In the genomic region with DNA sequence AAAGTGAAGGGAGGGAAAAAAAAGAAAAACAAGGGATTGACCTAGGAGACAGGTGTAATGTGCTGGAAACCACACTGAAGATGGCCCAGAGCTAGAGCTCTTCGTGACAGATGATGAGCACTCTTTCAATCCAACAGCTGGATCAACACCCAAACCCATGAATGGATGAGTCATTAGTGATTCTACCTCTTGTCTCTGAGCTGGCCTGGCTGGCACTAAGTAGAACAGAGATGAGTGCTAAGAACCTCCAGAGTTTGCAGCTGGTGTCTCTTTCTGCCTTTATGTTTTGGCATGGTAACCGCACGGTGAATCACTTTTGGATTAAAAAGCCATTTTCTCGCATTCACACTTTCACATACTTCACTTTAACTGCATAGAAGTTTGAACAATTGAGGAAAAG, we compare ENCODE assay signal across 30 mouse cellular contexts. TPM values are rescaled to one million over a fixed set of nuclear protein-coding genes. Genes with fewer than 3 reads are reported as not detected.
A peak's percentile ranks its signal among the peaks of the same experiment; 100 is the strongest.
DNase-seq lines count a peak whose midpoint lies in the region; ATAC-seq and TF ChIP-seq lines count a peak whose summit lies in the region.
"Had no signal": no experiment of that assay in that cellular context is flagged by ENCODE, and none has a peak within 500 bp of the region (broad histone marks: within the 10 kb centered on the region; RNA-seq: fewer than 3 reads in every experiment).

No protein-coding gene starts in this region.

- no peaks in the 10 kb centered on the region for H3K79me2 ChIP-seq in myocyte (ENCODE audit: control insufficient read depth, insufficient read depth)

- no peak overlapping the region for H3K4me2 ChIP-seq in heart, embryonic 11.5 days
- peak overlapping the region; percentile 43 for H3K4me2 ChIP-seq in myocyte (ENCODE audit: low read depth)
- H3K4me2 ChIP-seq in liver, postnatal 0 days (ENCODE audit: low read depth, low read length), result no peak overlapping the region
- H3K4me2 ChIP-seq: embryonic facial prominence, embryonic 12.5 days; embryonic facial prominence, embryonic 15.5 days; heart, embryonic 13.5 days; hindbrain, embryonic 14.5 days had no signal

- H3ac ChIP-seq in myocyte (ENCODE audit: control insufficient read depth, insufficient read length), result no peak overlapping the region

- no peaks in the 10 kb centered on the region for H3K9me3 ChIP-seq in heart, embryonic 11.5 days (replicated peaks; ENCODE audit: control insufficient read depth, low read length)
- H3K9me3 ChIP-seq in liver, postnatal 0 days (ENCODE audit: low read length), result no peaks in the 10 kb centered on the region
- H3K9me3 ChIP-seq: embryonic facial prominence, embryonic 12.5 days; embryonic facial prominence, embryonic 15.5 days; G1E; heart, embryonic 13.5 days had no signal

- H3K27ac ChIP-seq in heart, embryonic 11.5 days (ENCODE audit: low read depth, low read length), result no peak overlapping the region
- no peak overlapping the region for H3K27ac ChIP-seq in liver, postnatal 0 days (ENCODE audit: low read depth)
- H3K27ac ChIP-seq: embryonic facial prominence, embryonic 12.5 days; embryonic facial prominence, embryonic 15.5 days; gastrocnemius, adult 2 months; heart, embryonic 13.5 days; hindbrain, embryonic 14.5 days; hindbrain, postnatal 0 days had no signal

- TF ChIP-seq POLR2A in myocyte (IDR thresholded peaks at IDR 0.05; ENCODE audit: insufficient read length, low read depth), result no peak

- 87% methylated on average over 4 of the region's 4 CpGs for WGBS in heart, embryonic 11.5 days (ENCODE audit: insufficient replicate concordance)
- WGBS in liver, postnatal 0 days (ENCODE audit: insufficient replicate concordance), result 74% methylated on average over 4 of the region's 4 CpGs

- no peaks in the 10 kb centered on the region for H3K36me3 ChIP-seq in heart, embryonic 11.5 days (ENCODE audit: control insufficient read depth, insufficient read depth, low read length)
- H3K36me3 ChIP-seq in myocyte (ENCODE audit: control insufficient read depth, insufficient read depth), result no peaks in the 10 kb centered on the region
- no peaks in the 10 kb centered on the region for H3K36me3 ChIP-seq in liver, postnatal 0 days (replicated peaks; ENCODE audit: insufficient read depth, low read length)
- H3K36me3 ChIP-seq: embryonic facial prominence, embryonic 12.5 days; embryonic facial prominence, embryonic 15.5 days; G1E; heart, embryonic 13.5 days had no signal

- ATAC-seq in frontal cortex, adult (ENCODE audit: low TSS enrichment), result peak; percentile 55
- ATAC-seq in heart, embryonic 11.5 days (replicated peaks; ENCODE audit: insufficient number of reproducible peaks, low FRiP score, low TSS enrichment), result no peak
- ATAC-seq in liver, postnatal 0 days, result no peak
- ATAC-seq: forebrain, embryonic 14.5 days; forebrain, postnatal 0 days; hindbrain, postnatal 0 days; inflammation-experienced regulatory T-cells, adult 6 months; Patski had no signal

- no peaks in the 10 kb centered on the region for H3K4me1 ChIP-seq in heart, embryonic 11.5 days (ENCODE audit: control insufficient read depth, insufficient read depth, low read length)
- H3K4me1 ChIP-seq in liver, postnatal 0 days (ENCODE audit: insufficient read depth), result no peaks in the 10 kb centered on the region
- H3K4me1 ChIP-seq: embryonic facial prominence, embryonic 12.5 days; embryonic facial prominence, embryonic 15.5 days; heart, embryonic 13.5 days had no signal

- no peak for TF ChIP-seq CTCF in liver, postnatal 0 days (IDR thresholded peaks at IDR 0.05; ENCODE audit: low read depth)

- no peak for DNase-seq in frontal cortex, postnatal 10 days (ENCODE audit: low spot score in 2 of 2)
- DNase-seq in heart, adult 11 months, result peak; percentile 60
- DNase-seq in right cerebral cortex, adult 18-20 months, result peak; percentile 48
- DNase-seq in right cerebral cortex, postnatal 14 days, result no peak
- DNase-seq in liver, postnatal 0 days, result no peak
- DNase-seq: adrenal gland, postnatal 10 days; adrenal gland, postnatal 36 days; cerebellum, adult 11 months; cerebellum, adult 2 months; cerebellum, adult 9-11 months; cerebellum, postnatal 25 days; forebrain, postnatal 0 days; gastrocnemius, adult 2 months; gastrocnemius, postnatal 14 days; heart, adult 18-20 months; heart, postnatal 14 days; heart, postnatal 4 days had no signal

- no peaks in the 10 kb centered on the region for H3K27me3 ChIP-seq in heart, embryonic 11.5 days (ENCODE audit: control insufficient read depth, insufficient read depth, low read length)
- no peaks in the 10 kb centered on the region for H3K27me3 ChIP-seq in myocyte (ENCODE audit: control insufficient read depth, insufficient read depth, insufficient read length)
- H3K27me3 ChIP-seq in liver, postnatal 0 days (ENCODE audit: insufficient read depth, low read length), result no peaks in the 10 kb centered on the region
- H3K27me3 ChIP-seq: CH12.LX; embryonic facial prominence, embryonic 12.5 days; embryonic facial prominence, embryonic 15.5 days; Patski had no signal

- TF ChIP-seq EP300 in liver, postnatal 0 days (IDR thresholded peaks at IDR 0.05; ENCODE audit: low read depth), result no peak

- no peak overlapping the region for H3K9ac ChIP-seq in heart, embryonic 11.5 days (ENCODE audit: low read depth, low read length)
- no peak overlapping the region for H3K9ac ChIP-seq in liver, postnatal 0 days (replicated peaks)
- H3K9ac ChIP-seq: embryonic facial prominence, embryonic 12.5 days; embryonic facial prominence, embryonic 15.5 days; forebrain, postnatal 0 days; heart, embryonic 13.5 days; hindbrain, embryonic 14.5 days had no signal

- no peak overlapping the region for H3K4me3 ChIP-seq in heart, embryonic 11.5 days (ENCODE audit: low read depth, low read length)
- H3K4me3 ChIP-seq in myocyte, result no peak overlapping the region
- no peak overlapping the region for H3K4me3 ChIP-seq in liver, postnatal 0 days (ENCODE audit: low read depth, low read length)
- H3K4me3 ChIP-seq: embryonic facial prominence, embryonic 12.5 days; embryonic facial prominence, embryonic 15.5 days; gastrocnemius, adult 2 months; heart, embryonic 13.5 days had no signal

TF ChIP-seq in myocyte, 11 proteins besides CTCF, POLR2A, EP300 and RAD21:
- TF ChIP-seq MYOD1 (IDR thresholded peaks at IDR 0.05; ENCODE audit: control insufficient read depth in 1 of 3, insufficient read length in 2 of 3, low read depth in 2 of 3), result peak; percentile 25 to 93 (median 92)
- TF ChIP-seq MYOG (IDR thresholded peaks at IDR 0.05; ENCODE audit: control insufficient read depth in 1 of 3, insufficient read depth in 1 of 3, insufficient read length in 2 of 3, low read depth in 2 of 3), result peak in 1 of 3 experiments; percentile 21
- TF ChIP-seq MAX (IDR thresholded peaks at IDR 0.05; ENCODE audit: low read depth), result no peak
- no peak for TF ChIP-seq USF1 (IDR thresholded peaks at IDR 0.05; ENCODE audit: low read depth)
- TF ChIP-seq CEBPB (IDR thresholded peaks at IDR 0.05; ENCODE audit: insufficient read depth, poor library complexity, severe bottlenecking), result no peak
- peak; percentile 85 for TF ChIP-seq TCF12 (IDR thresholded peaks at IDR 0.05; ENCODE audit: insufficient read depth, poor library complexity, severe bottlenecking)
- no peak for TF ChIP-seq E2F4 (IDR thresholded peaks at IDR 0.05; ENCODE audit: insufficient read depth)
- TF ChIP-seq TCF3 (IDR thresholded peaks at IDR 0.05; ENCODE audit: insufficient read length, low read depth), result peak; percentile 27

RNA-seq across cellular contexts. Expression of gene Pde1a, which starts 57.6 kb away (rescaled TPM):
- 21.3 and 23.7 TPM in 2 replicates for polyA plus RNA-seq in heart, embryonic 11.5 days (2014; fragmentation: Nextera tagmentation; extraction: Ambion mirVana)
- polyA plus RNA-seq in myocyte (2012; fragmentation: generic; extraction: Trizol), result 0.67 TPM
- polyA plus RNA-seq in liver, postnatal 0 days (2015; fragmentation: Nextera tagmentation; extraction: Ambion mirVana), result 3.9 and 4.1 TPM in 2 replicates
- polyA plus RNA-seq: G1E; inflammation-experienced regulatory T-cells, adult 6 months had no signal

Comparison
In these comparisons a context has a peak if more than half of its experiments do, and no peak if none do; other contexts are left out.
1. DNase-seq: peak in heart, adult 11 months (single experiment) and right cerebral cortex, adult 18-20 months (single experiment); none in frontal cortex, postnatal 10 days (0 of 2), right cerebral cortex, postnatal 14 days (single experiment) and liver, postnatal 0 days (single experiment).